13 mouse cellular contexts compared by ENCODE assay signal in the genomic region with DNA sequence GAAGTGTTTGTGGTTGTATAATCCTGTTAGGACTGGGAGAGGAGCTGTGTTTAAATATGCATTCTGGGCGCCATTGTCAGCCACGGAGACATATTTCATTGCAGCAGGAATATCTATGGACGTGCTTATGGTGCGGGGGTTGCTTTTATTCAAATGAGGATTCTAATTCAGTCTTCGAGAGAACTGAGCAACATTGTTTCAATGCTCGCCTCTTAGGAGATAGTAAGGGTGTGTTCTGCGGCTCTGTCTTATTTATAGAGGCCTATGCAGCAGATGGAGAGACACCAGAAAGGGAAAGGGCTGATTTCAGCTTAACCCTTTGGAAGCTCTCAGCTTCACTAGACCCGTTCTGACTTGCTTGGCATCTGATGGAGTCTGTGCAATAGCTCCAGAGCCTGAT. TPM values are rescaled to one million over a fixed set of nuclear protein-coding genes. Genes with fewer than 3 reads are reported as not detected.
DNase-seq lines count a peak whose midpoint lies in the region; ATAC-seq lines count a peak whose summit lies in the region.
"Had no signal": no experiment of that assay in that cellular context is flagged by ENCODE, and none has a peak within 500 bp of the region (broad histone marks: within the 10 kb centered on the region; RNA-seq: fewer than 3 reads in every experiment).

No protein-coding gene starts in this region.

- H3K4me1 ChIP-seq in heart, embryonic 12.5 days (replicated peaks), result peaks cover 14% of the 10 kb centered on the region

- ATAC-seq in heart, embryonic 12.5 days (ENCODE audit: insufficient number of reproducible peaks, low FRiP score), result no peak

- H3K9ac ChIP-seq in heart, embryonic 12.5 days, result no peak overlapping the region
- H3K9ac ChIP-seq: limb, embryonic 12.5 days; lung, embryonic 15.5 days had no signal

- no peaks in the 10 kb centered on the region for H3K27me3 ChIP-seq in heart, embryonic 12.5 days (replicated peaks)

- no peaks in the 10 kb centered on the region for H3K36me3 ChIP-seq in heart, embryonic 12.5 days
- H3K36me3 ChIP-seq: limb, embryonic 12.5 days; lung, embryonic 15.5 days had no signal

- H3K4me3 ChIP-seq in heart, embryonic 12.5 days, result no peak overlapping the region
- H3K4me3 ChIP-seq: limb, embryonic 12.5 days; lung, embryonic 15.5 days had no signal

- peak; percentile 66 for DNase-seq in left cerebral cortex, adult 11 months (ENCODE audit: low spot score)
- no peak for DNase-seq in left cerebral cortex, postnatal 4 days
- DNase-seq in frontal cortex, postnatal 36 days (ENCODE audit: low spot score in 2 of 2), result peak; percentile 51 to 85
- DNase-seq in left cerebral cortex, postnatal 14 days (ENCODE audit: low spot score in 2 of 2), result peak; percentile 71 to 89
- peak; percentile 69 to 87 for DNase-seq in right cerebral cortex, postnatal 10 days (ENCODE audit: low spot score in 2 of 2)
- DNase-seq in cerebellum, adult 8-10 months, result no peak
- no peak for DNase-seq in urinary bladder, postnatal 10 days (ENCODE audit: low spot score)
- DNase-seq: heart, postnatal 14 days; kidney, adult 8-10 months; thymus, adult 18-20 months had no signal

- no peaks in the 10 kb centered on the region for H3K9me3 ChIP-seq in heart, embryonic 12.5 days (replicated peaks)
- H3K9me3 ChIP-seq: limb, embryonic 12.5 days; lung, embryonic 15.5 days had no signal

- whole genome bisulfite sequencing in heart, embryonic 12.5 days, result 38% methylated on average over 8 of the region's 8 CpGs

- intact Hi-C loops in left cerebral cortex, postnatal 4 days (cut with DNase I), result no loop called here
- intact Hi-C loops in left cerebral cortex, postnatal 14 days (cut with DNase I), result loop anchor here (2.0 to 5.0 kb wide), 2 partner anchors 28 to 80 kb away; no protein-coding TSS in a partner anchor

- H3K27ac ChIP-seq in heart, embryonic 12.5 days (ENCODE audit: poor library complexity, severe bottlenecking), result no peak overlapping the region
- H3K27ac ChIP-seq: limb, embryonic 12.5 days; lung, embryonic 15.5 days had no signal

- H3K4me2 ChIP-seq in heart, embryonic 12.5 days, result no peak overlapping the region
- H3K4me2 ChIP-seq: limb, embryonic 12.5 days; lung, embryonic 15.5 days had no signal

RNA-seq across cellular contexts. Expression of a gene that starts 35.6 kb away (rescaled TPM):
- 100 to 1,000 TPM; 100 to 127 TPM for total RNA-seq in left cerebral cortex, postnatal 4 days (2021)
- 10 to 100 TPM; 50.9 to 51.1 TPM for total RNA-seq in left cerebral cortex, postnatal 14 days (2021)
- polyA plus RNA-seq in heart, embryonic 12.5 days (2016; fragmentation: Nextera tagmentation; extraction: Ambion mirVana), result 6.9 and 7.5 TPM in 2 replicates

Comparison
In these comparisons a context has a peak if more than half of its experiments do, and no peak if none do; other contexts are left out.
1. DNase-seq: peak in left cerebral cortex, adult 11 months (single experiment), frontal cortex, postnatal 36 days (2 of 2), left cerebral cortex, postnatal 14 days (2 of 2) and right cerebral cortex, postnatal 10 days (2 of 2); none in left cerebral cortex, postnatal 4 days (single experiment), cerebellum, adult 8-10 months (single experiment) and urinary bladder, postnatal 10 days (single experiment).